Mouse (Mus musculus) testis, postnatal 10 days (tissue): ENCODE data around the gene Map1s.
"Not testable (repeated sequence)": the region's sequence is repeated elsewhere in the genome, so short reads cannot be mapped to it uniquely, and the experiment has no call there.

Source experiments
- DNase-seq: peaks from one replicate; pipeline ENCODE4 v3.0.0; 2021; ENCODE audit warnings: low spot score

Gene Map1s

DNA sequence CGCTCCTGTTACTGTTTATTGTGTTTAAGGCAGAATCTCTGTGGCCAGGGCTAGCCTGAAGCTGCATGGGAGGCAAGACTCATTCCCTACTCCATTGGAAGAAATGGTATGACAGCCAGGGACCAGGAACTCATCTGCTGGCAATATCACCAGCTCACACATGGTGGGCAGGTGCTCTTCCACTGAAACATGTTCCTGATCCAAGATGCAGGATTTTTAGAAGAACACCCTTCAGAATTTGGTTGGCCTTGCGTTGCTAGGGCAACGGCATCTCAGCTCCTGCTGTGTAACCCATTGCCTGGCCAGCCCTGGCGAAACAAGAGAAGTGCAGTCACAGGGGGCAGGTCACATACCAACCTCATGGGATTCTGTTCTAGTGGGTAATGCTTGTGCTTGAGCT, 26.2 kb upstream of the Map1s start:
- no peak for DNase-seq

DNA sequence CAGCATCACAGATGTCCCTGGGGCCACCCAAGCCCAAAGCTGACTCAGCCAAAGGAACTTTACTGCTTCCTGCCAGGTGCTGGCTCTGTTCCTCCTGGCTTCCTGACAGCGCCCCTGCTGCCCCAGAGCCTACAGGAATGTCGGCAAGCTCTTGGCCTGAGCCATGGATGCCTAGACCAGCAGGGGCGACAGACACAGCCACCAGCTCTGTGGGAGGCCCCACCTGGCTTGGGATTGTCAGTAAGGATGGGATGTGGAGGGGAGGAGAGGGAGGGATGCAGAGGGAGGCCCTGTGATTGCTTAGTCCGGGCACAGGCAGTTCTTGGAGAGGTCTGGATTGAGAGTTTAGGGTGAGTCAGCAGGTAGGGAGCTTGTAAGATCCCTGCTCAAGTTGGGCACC, 25.6 kb upstream of the Map1s start:
- peak; percentile 48 for DNase-seq

DNA sequence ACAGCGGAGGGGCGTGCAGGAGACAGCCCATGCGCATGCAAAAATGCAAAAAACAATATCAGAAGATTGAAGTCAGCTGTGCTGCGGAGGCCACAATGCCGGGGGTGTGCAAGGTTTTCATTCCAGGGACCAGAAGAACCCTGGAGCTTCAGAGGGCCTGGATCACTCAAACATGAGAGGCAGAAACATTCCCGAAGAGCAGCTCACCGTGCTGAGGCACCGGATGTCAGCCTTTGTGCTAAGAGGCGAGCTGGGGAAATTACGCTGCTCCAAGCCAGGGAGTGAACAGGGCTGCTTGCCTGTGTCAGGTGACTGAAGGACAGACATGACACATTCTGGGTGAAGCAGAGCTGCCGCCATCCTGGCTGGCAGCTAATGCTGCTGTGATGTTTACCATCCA, 25.2 kb upstream of the Map1s start:
- DNase-seq: no peak

DNA sequence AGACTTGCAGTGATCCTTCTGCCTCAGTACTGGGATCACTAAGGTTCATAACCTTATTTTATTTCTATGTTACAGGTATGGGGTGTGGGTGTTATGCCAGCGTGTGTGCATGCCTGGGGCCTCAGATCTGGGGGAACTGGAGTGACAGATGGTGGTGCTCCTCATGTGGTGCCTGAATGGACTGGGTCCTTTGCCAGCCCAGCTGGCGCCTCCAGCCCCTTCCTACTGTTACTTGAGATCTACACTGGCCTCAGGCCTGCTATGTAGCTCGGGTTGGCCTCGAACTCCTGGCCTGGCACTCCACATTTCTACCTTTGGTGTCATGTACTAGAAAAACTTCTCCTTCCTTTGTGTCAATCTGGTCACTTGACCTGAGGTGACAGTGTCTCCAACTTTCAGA, 21.5 kb upstream of the Map1s start:
- DNase-seq: no peak

DNA sequence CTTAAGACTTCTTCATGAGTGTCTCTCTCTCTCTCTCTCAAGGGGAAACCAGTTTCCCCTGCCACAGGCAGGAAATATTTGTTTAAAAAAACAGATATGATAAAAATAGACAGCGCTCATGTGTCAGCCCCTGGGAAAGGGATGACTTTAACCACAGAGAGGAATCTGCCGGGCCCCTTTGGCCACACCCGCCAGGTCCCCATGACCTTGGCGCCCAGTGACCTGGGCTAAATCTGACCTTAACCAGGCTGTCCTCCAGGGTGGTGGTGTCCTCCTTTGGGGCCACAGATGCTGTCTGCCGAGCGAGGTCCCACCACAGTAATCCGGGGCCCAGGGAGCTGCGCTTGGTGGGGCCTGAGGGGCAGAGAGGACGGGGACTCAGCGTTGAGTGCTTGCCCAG, 21.0 kb upstream of the Map1s start:
- DNase-seq: no peak

DNA sequence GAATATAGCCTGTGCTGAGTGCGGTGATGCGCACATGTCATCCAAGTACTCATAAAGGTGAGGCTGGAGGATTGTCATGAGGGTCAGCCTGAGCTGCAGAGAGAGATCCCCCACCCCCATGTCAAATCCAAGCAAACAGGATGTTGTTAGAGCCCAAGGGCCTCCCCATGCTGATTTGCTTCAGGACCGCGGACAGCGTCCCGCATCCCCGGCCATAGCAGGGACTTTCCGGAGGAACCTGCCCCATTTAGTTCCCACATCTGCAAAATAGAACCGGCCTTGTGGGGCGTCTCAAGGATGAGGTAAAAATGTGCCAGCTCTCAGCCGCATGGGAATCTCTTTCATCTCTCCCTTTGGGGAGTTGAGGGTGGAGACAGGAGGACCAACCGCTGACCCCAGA, 20.1 kb upstream of the Map1s start:
- DNase-seq: peak; percentile 73

DNA sequence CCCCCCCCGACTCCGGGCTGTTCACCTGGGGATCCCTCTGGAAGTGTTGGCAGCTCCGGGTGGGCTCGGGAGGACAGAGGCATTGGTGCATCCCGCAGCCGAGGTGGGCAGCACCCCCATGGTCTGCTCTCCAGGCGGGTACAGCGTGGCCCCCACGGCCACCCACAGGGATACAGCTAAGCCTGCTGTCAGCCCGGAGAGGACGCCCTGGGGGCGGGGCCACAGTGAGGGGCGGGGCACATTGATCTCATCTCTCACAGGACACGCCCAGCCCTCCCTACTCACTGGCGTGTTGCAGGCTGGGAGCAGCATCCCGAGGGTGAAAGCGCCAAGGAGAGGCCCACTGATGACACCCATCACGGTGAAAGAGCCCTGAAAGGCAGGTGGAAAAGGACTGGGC, 18.1 kb upstream of the Map1s start:
- DNase-seq: peak; percentile 75

DNA sequence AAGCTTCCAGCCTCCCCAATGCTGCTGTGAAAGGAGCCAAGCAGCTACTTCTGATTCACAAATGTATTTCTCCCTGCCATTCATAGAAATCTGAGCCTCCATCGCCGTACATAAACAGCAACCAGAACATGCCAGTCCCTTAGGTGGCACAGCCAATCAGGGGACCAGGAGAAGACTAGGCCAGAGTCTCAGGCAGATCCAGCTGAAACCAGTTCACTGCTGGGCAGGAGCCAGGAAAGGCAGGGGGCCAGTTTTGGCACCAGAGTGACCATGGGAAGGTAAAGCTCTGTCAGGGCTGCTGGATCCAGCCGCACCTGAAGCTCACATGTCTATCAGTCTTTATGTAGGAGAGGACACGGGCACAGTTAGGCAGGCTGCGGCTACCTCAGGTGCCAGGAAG, 15.1 kb upstream of the Map1s start:
- no peak for DNase-seq

DNA sequence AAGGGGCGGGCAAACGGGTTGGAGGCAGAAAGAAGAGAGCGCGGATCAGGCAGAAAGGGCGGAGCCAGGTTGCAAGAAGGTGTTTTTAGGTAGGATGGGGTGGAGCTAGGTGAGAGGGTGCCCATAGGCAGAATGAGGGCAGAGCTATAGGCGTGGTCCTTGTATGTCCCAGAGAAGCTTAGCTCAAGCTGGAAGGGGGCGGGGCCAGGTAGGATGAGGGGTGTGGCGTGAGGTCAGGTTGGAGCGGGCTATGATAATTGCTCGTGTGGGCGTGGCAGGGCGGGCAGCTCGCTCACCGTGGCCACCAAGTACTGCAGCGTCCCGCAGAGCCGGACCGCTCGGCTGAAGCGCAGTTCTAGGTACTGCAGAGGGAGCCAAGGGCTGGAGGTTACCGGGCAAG, 14.4 kb upstream of the Map1s start:
- DNase-seq: peak; percentile 73

DNA sequence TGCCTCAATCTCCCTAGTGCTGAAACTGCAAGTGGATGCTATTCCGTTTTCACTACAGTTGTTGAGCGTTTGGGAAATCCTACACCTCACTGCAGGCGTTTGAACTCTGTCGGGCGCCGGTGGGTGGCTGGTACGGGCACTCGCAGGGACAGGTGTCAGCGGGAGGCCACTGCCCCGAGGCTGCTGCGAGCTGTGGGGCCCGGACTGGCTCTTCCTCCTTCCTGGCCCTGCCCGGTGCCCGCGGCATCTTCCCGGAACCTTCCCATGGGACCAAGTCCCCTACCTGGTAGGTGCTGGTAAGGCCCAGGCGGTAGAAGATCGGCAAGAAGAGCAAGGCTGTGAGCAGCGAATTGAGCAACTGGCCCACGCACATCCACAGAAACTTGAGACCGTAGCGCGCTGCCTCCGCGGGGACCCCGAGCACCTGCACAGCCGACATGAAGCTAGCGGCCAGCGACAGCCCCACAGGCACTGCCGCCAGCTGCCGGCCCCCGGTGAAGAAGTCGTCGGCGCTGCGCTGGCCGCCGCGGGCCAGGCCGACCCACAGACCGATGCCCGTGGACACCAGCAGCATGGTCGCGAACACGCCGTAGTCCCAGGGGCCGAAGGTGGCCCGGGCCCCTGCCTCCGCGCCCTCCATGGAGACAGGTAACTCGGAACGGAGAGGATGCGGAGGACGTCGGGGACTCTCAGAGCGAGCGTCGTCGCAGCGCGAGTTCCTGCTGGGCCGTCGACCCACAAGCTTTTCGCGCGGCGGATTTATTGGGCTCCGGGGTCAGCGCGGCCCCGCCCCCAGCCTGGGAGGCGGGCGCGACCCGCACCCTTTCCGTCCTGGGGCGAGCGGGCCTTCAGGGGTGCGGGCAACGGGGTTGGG, 13.5 kb upstream of the Map1s start, which contains the start of gene Slc5a5:
TSS of gene Slc5a5 (minus strand) at position 736 of the 874 bp plus-strand sequence.
- DNase-seq: no peak

DNA sequence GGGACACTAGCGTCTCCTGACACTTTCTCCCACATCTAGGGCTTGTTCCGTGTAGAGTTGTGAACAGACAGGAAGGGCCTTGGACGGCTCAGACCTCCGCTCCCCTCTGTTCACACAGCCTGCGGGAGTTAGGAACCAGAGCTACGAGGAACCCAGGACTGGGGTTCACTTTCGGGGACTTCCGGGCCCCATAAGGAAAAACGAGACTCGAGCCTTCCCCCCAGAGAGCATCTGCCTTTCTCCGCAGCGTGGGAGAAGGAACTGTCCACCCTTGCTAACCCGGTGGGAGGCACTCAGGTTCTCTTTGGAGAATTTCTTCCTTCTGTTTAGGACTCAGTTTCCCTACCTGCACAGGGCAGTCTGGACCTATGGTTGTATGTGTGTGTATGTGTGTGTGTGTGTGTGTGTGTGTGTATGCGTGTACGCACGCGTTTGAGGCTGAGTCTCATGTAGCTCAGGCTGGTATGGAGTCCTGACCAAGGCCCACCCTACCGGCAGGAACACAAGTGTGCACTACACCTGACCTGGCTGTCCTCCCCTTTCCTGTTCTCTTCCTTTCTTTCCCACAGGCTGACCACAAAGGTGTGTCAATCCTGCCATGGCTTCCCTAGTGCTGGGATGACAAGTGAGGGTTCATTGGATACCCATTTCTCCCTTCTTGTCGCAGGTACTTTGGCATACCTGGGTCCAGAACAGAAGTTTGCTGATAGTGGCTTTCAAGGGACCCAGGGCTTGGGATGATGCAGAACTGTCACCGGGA, 12.7 kb upstream of the Map1s start:
- no peak for DNase-seq

DNA sequence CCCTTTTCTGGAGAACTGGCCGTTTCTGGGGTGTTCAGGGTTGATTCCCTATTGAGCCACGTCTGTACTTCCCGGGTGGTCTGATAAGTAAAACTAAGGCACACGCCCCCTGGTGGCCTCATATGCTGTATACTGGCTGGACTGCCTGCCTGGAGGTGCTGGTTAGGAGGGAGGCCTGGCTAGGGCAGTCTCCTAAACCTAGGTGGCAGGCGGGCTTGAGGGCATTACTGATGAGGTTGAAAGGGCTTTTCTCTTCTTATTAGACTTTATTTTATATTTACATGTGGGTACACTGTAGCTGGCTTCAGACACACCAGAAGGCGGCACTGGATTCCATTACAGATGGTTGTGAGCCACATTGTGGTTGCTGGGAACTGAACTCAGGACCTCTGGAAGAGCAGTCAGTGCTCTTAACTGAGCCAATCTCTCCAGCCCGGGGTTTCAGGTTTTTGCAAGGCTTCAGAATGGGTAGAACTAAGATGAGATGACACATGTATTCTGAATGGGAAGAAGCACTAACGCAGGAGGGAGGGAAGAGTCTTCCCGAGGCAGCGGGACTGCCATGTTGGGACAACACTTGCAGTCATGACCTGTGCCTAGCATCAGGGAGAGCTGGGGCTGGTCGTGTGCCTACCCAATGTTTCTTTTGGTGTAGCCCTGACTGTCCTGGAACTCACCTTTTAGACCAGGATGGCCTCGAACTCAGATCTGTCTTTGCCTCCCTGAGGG, 11.9 kb upstream of the Map1s start:
- DNase-seq: peak; percentile 87

DNA sequence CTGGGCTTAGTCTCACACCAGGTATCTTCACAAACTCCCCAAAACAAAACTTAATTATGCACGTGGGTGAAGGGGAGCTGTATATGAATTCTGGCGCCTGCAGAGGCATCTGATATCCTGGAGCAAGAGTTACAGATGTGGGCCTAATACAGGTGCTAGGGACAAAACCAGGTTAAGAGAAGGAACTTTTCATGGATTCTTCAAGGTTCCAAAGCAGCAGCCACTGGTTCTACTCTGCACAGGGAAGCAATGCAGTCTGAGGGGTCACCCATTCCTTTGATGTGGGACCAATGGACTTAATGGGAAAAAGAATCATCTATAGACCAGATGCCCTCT, 11.4 kb upstream of the Map1s start:
- DNase-seq: no peak

DNA sequence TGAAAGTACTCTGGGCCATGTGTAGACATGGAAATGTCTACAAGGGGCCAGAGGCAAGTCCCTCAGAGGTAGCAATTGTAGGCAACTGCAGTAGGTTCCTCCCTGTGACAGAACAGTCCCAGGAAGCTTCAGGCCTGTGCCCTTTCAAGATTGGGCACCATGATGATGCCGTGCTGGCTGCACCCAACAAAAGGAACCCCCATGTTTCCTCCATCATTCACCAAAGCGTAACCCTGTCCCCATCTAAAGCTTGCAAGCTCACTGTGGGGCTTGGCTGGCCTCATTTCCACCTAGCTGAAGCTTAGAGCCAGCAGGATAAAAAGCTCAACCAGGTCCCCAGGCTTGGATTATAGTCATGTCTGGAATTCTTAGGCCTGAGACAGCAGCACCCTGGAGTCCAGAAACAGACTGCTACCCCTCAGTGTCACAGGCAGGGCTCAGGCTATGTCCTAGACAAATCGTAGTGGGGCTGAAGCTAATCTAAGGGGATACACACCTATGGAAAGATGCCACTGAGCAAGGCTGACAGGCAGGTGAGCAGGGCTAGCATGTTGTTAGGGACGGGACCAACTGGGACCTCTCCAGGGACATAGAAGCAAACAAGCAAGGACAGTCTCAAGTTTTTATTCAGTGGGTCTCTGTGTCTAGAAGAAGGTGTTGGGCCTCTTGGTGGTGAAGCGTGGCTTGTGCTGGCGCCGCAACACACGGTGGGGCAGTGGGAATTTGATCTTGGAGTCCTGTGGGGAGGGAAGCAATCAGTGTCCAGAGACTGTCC, 10.8 kb upstream of the Map1s start:
- DNase-seq: no peak

DNA sequence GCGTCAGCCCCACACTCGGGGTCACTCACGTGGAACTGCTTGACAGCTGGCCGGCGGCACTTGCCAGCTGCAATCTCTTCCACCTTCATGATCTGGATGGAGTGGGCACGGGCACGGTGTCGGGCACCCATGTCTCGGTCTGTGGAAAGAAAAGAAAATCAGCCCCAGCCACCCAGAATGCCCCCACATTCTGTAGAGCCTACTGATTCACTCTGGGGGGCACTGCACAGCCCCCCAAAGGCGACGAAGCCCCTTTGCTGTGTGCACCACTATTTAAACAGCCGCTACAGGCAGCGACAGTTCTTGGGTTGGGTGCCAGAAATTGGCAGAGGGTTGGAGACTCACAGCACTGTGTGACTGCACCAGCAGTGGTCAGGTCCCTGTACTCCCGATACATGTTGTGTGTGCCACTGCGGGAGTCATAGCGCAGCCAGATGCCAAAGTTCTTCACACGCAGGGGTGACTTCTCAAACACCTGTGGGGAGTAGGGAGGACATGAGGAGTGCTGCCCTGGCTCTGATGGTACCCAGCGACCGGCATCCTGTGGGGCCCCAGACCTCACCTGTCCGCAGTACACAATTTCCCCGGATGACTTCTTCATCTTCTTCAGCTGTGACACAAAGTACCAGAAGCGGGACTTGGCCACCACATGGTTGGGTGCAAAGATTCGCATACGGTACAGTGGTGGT, 10.0 kb upstream of the Map1s start:
- not testable (repeated sequence) for DNase-seq

DNA sequence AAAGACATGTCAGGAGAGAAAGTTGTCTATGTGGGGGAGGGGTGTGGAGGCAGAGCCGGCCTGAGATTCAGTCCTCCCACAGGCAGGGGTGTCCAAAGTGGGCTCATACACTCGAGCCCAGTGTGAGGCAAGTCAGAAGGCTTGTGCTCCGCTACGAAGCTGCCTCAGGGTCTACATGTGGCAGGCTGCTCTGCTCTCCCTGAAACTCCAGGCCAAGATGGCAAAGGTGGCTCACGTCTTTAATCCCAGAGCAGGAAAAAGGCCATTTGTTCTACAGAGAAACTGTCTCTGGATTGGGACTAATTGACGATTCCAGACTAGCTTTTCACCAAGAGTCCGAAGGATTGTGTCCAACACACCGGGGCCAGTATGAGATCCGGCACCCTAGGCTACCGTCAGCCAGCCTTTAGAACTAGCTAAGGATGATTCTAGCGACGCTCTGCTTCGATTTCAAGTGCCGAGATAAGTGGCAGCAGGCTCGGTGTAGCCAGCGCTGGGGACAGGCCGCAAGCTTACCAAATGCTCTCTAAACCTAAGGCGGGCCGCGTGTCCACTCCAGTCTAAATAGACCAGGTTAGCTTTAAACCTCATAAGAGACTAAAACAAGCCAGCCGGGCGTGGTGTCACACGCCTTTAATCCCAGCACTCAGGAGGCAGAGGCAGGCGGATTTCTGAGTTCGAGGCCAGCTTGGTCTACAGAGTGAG, 9.3 kb upstream of the Map1s start:
- DNase-seq: no peak

DNA sequence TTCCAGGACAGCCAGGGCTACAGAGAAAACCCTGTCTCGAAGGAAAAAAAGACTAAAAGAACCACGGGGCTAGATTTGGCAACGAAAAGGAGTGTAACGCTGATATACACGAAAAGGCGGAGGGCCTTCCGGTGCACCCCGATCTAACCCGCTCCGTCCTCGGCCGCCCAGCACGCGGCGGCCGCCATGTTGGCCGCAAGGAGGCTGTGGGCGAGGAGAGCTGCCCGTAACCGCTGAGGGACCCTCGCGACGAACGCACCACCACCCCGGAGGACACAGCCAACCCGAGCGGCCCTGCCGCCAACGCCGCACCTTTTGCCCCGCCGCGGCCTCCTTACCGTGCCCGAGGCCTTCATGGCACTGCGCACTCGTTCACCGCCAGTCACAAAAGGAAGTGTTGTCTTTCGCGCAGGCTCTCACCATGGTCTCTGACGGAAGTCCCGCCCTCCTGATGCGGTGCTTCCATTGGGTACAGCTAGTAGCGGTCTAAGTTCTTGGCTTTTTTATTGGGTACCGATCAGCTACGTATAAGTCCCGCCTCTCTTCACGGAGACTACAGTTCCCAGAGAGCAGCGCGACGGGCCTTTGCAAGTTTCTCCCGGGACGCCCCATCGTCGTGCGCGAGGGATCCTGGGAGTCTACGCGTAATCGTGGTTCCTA, 8.6 kb upstream of the Map1s start, which contains the start of gene Rpl18a:
TSS of gene Rpl18a (minus strand) at position 392 of the 660 bp plus-strand sequence.
- peak; percentile 89 for DNase-seq

DNA sequence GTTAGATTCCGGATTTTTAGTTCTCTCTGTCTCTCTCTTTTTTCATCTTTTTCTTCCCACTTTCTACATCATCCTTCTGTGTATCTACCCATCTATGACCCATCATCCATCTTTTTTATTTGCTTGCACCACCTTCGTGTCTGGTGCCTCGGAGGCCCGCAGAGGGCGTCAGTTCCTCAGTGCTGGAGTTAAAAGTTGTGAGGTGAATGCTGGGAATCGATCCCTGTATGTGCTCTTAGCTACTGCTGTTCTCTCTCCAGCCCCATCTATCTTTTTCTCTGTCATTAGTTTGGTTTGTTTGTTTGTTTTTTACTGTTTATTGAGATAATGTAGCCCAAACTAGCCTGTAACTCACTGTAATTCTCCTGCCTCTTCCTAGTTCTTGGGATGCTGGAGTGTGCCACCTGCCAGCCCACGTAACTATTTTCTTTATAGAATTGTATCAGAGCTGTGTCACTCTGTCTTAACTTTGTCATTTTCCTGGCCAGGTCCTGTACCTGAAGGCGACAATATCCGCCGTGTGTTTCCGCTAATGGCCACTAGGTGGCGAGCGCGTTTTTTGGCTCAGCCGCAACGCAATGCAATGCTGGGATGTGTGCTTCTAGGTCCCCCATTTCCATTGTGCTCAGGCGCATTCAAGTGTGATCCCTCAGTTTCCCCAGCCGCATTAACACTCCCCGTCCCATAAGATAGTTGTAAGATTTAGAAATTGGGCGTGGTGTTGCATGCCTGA, 7.9 kb upstream of the Map1s start:
- DNase-seq: peak; percentile 92

DNA sequence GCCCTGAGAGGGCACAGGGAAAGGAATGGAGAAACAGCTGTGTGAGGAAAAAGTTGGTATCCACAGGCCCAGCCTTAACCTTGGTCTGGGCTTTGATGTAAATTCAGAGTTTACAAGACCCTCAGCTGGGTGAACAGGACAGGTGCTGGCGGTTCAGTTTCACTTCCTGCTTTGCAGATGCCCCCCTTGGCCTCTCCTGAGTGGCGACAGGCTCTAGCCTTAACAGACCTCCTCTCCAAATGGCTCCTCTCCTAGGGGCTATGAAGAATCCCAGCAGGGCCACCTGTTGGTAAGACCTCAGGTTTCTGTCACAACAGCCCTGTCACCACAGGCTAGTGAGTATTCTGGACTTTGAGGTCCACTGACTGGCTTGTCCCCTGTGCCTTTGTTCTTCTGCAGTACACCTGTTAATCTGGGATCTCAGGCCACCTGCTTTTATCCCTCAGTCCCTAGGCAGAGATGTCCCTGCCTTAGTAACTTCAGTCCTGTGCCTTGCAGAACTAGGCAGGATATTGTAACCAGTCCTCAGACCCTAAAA, 7.0 kb upstream of the Map1s start:
- no peak for DNase-seq
